Mouse (Mus musculus) liver, adult 2 months (tissue): ENCODE results near the gene Btnl9.

Source experiments
- CTCF ChIP-seq: fragments of 200-500 bp; IDR thresholded peaks from 2 replicates; pipeline ENCODE4 v1.5.1; 2011; ENCODE audit warnings: low read depth, low read length, control low read depth
- POLR2A ChIP-seq: fragments of 200-500 bp; IDR thresholded peaks from 2 replicates; pipeline ENCODE4 v1.6.1; 2011; ENCODE audit warnings: low read length, control low read depth; ENCODE audit not compliant: insufficient read depth; ENCODE audit errors: extremely low read depth

DNA sequence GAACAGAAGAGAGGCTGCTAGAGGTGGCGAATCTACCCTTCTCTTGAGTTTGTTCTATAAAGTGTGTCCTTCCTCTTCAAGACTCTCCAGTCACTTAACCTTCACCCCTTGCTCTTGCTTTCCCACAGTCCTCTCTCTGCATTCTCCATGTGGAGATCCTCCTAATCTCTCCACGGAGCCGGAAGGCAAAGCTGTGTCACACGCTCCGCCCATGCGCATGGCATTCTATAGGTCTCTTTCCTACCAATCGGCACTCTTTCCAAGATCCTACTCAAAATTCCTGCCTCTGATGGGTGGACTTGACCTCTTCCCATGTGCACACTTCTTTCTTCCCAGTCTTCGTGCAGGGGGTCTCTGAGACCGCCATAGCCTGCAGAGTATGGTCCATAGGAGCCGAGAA, 742 bp upstream of the Btnl9 start:
- no peak for TF ChIP-seq POLR2A
- TF ChIP-seq CTCF: no peak
